Comparison of ENCODE assay signal across 12 mouse cellular contexts in the genomic region with DNA sequence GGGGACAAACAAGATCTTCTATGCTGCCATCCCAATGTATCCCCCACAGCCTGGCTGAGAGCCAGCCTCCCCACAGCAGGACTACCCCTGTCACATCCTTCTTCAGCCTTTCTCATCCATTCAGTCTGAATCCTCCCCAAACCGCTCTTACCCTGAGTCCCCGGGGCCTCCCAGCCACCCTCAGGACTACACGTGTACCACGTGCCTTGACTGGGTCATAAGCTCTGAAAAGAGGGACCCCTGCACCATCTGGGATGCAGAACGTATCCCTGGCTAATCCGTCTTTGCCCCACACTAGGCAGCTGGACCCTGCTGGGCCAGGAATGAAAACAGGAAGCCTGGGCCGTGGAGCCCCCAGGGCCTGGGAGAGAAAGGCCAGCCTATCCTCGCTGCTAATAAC. TPM values are rescaled to one million over a fixed set of nuclear protein-coding genes. Genes with fewer than 3 reads are reported as not detected.
A peak's percentile ranks its signal among the peaks of the same experiment; 100 is the strongest.
DNase-seq lines count a peak whose midpoint lies in the region; ATAC-seq lines count a peak whose summit lies in the region.
"Had no signal": no experiment of that assay in that cellular context is flagged by ENCODE, and none has a peak within 500 bp of the region (broad histone marks: within the 10 kb centered on the region; RNA-seq: fewer than 3 reads in every experiment).

No protein-coding gene starts in this region.

- no peak overlapping the region for H3K4me2 ChIP-seq in heart, embryonic 14.5 days (ENCODE audit: low read length)
- no peak overlapping the region for H3K4me2 ChIP-seq in hindbrain, embryonic 14.5 days (replicated peaks)

- no peak for DNase-seq in heart, adult 8-10 months (ENCODE audit: low spot score)
- DNase-seq in embryo, embryonic 9.5 days (ENCODE audit: extremely low spot score) = peak; percentile 55
- peak; percentile 45 for DNase-seq in hindbrain, embryonic 14.5 days (ENCODE audit: low spot score)
- peak; percentile 51 for DNase-seq in neural tube, embryonic 10.5 days (ENCODE audit: extremely low spot score, low spot score)
- no peak for DNase-seq in gastrocnemius, postnatal 14 days
- no peak for DNase-seq in frontal cortex, postnatal 10 days (ENCODE audit: low spot score in 2 of 2)
- no peak for DNase-seq in spleen, adult 18-20 months
- DNase-seq: B cell, adult 2 months; cerebellum, adult 9-10 months; heart, adult 18-20 months had no signal

- no peak overlapping the region for H3K4me3 ChIP-seq in heart, embryonic 14.5 days (ENCODE audit: control insufficient read depth in 1 of 2, insufficient read depth in 1 of 2, low read depth in 1 of 2, low read length in 2 of 2)
- no peak overlapping the region for H3K4me3 ChIP-seq in hindbrain, embryonic 14.5 days (replicated peaks; ENCODE audit: low read length)

- H3K9ac ChIP-seq in heart, embryonic 14.5 days (ENCODE audit: low read length) = no peak overlapping the region
- 0 out of 2 replicates have a peak overlapping the region, but pooled peaks have one; percentile 18 for H3K9ac ChIP-seq in hindbrain, embryonic 14.5 days

- H3K4me1 ChIP-seq in heart, embryonic 14.5 days (ENCODE audit: control insufficient read depth in 2 of 2, insufficient read depth in 2 of 2, low read length in 2 of 2) = peaks cover 29 to 39% of the 10 kb centered on the region in 2 experiments
- H3K4me1 ChIP-seq in hindbrain, embryonic 14.5 days (replicated peaks; ENCODE audit: control insufficient read depth, insufficient read depth, low read length) = 0 out of 2 replicates have a peak, but pooled peaks cover 7% of the 10 kb centered on the region

- WGBS in heart, embryonic 14.5 days = 37% methylated on average over 8 of the region's 8 CpGs
- WGBS in hindbrain, embryonic 14.5 days = 5% methylated on average over 8 of the region's 8 CpGs

- intact Hi-C loops in gastrocnemius, postnatal 14 days (cut with DNase I; ENCODE audit: low total_unique reads) = no loop called here

- H3K9me3 ChIP-seq in heart, embryonic 14.5 days (ENCODE audit: control insufficient read depth, low read length) = no peaks in the 10 kb centered on the region
- H3K9me3 ChIP-seq in hindbrain, embryonic 14.5 days (ENCODE audit: control insufficient read depth, low read length) = no peaks in the 10 kb centered on the region

- no peaks in the 10 kb centered on the region for H3K27me3 ChIP-seq in heart, embryonic 14.5 days (ENCODE audit: control insufficient read depth, insufficient read depth, low read length)
- no peaks in the 10 kb centered on the region for H3K27me3 ChIP-seq in hindbrain, embryonic 14.5 days (ENCODE audit: control insufficient read depth, insufficient read depth, low read length)

- ATAC-seq in heart, embryonic 14.5 days (ENCODE audit: insufficient number of reproducible peaks, insufficient read depth, low FRiP score, low read depth) = no peak
- ATAC-seq in hindbrain, embryonic 14.5 days (ENCODE audit: low FRiP score) = peak; percentile 79
- ATAC-seq: activated CD4-positive, CD25-positive, alpha-beta regulatory T cell, adult 4 months had no signal

- H3K27ac ChIP-seq in heart, embryonic 14.5 days (replicated peaks in 1 of 2; ENCODE audit: control insufficient read depth in 1 of 2, insufficient read depth in 1 of 2, low read depth in 2 of 2, low read length in 2 of 2) = peak overlapping the region; percentile 51 to 62; a peak in 3 of 4 replicates
- peak overlapping the region; percentile 28; the same call in 1 of the 2 replicates for H3K27ac ChIP-seq in hindbrain, embryonic 14.5 days

- peaks cover 50% of the 10 kb centered on the region for H3K36me3 ChIP-seq in heart, embryonic 14.5 days (ENCODE audit: control insufficient read depth, insufficient read depth, low read length)
- H3K36me3 ChIP-seq in hindbrain, embryonic 14.5 days (replicated peaks; ENCODE audit: control insufficient read depth, insufficient read depth) = peaks cover 11% of the 10 kb centered on the region; the same call in 1 of the 2 replicates

RNA-seq across cellular contexts. Expression of a gene that starts 11.3 kb away (rescaled TPM):
- polyA plus RNA-seq in heart, embryonic 14.5 days (2014; fragmentation: Nextera tagmentation; extraction: Ambion mirVana) = 14.9 and 18.1 TPM in 2 replicates
- total RNA-seq in heart, adult 8-10 months (2022) = 10 to 100 TPM; 15.3 to 20.1 (median 17.5) TPM
- 15.9 and 16.7 TPM in 2 replicates for polyA plus RNA-seq in hindbrain, embryonic 14.5 days (2014; fragmentation: Nextera tagmentation; extraction: Ambion mirVana)
- total RNA-seq in gastrocnemius, postnatal 14 days (2021) = 10 to 100 TPM; 11.6 to 11.7 TPM

RNA-seq across cellular contexts. Expression of a gene that starts 20.2 kb away (rescaled TPM):
- polyA plus RNA-seq in heart, embryonic 14.5 days (2014; fragmentation: Nextera tagmentation; extraction: Ambion mirVana) = 0.50 and 0.55 TPM in 2 replicates
- under 1 TPM in 2 of 4 experiments, not detected in 2; 0.09 to 0.14 TPM for total RNA-seq in heart, adult 8-10 months (2022)
- 1.3 and 1.7 TPM in 2 replicates for polyA plus RNA-seq in hindbrain, embryonic 14.5 days (2014; fragmentation: Nextera tagmentation; extraction: Ambion mirVana)
- under 1 TPM in 1 of 2 experiments, not detected in 1; 0.12 TPM for total RNA-seq in gastrocnemius, postnatal 14 days (2021)

RNA-seq across cellular contexts. Expression of a gene that starts 29.5 kb away (rescaled TPM):
- polyA plus RNA-seq in heart, embryonic 14.5 days (2014; fragmentation: Nextera tagmentation; extraction: Ambion mirVana) = 10.7 and 11.2 TPM in 2 replicates
- under 1 TPM in 3 of 4 experiments, not detected in 1; 0.26 to 0.73 (median 0.50) TPM for total RNA-seq in heart, adult 8-10 months (2022)
- 3.1 and 4.4 TPM in 2 replicates for polyA plus RNA-seq in hindbrain, embryonic 14.5 days (2014; fragmentation: Nextera tagmentation; extraction: Ambion mirVana)
- under 1 TPM; 0.31 to 0.96 TPM for total RNA-seq in gastrocnemius, postnatal 14 days (2021)

Comparison
In these comparisons a context has a peak if more than half of its experiments do, and no peak if none do; other contexts are left out.
1. DNase-seq: peak in embryo, embryonic 9.5 days (single experiment), hindbrain, embryonic 14.5 days (single experiment) and neural tube, embryonic 10.5 days (single experiment); none in heart, adult 8-10 months (single experiment), gastrocnemius, postnatal 14 days (single experiment), frontal cortex, postnatal 10 days (0 of 2) and spleen, adult 18-20 months (0 of 2).